In genomic region chr16:56502134-56502533, GRCm38 (mm10) we compare ENCODE assay signal across 13 mouse cellular contexts.
"Had no signal": no experiment of that assay in that cellular context is flagged by ENCODE, and none has a peak within 500 bp of the region (broad histone marks: within the 10 kb centered on the region; RNA-seq: fewer than 3 reads in every experiment).

No protein-coding gene starts in this region.

- H3K9me3 ChIP-seq: kidney, embryonic 15.5 days; limb, embryonic 13.5 days; midbrain, embryonic 10.5 days; midbrain, embryonic 15.5 days; neural tube, embryonic 12.5 days had no signal

- H3K36me3 ChIP-seq: kidney, embryonic 15.5 days; limb, embryonic 13.5 days; midbrain, embryonic 10.5 days; midbrain, embryonic 15.5 days; neural tube, embryonic 12.5 days had no signal

- H3K4me3 ChIP-seq: kidney, embryonic 15.5 days; limb, embryonic 13.5 days; midbrain, embryonic 10.5 days; midbrain, embryonic 15.5 days; neural tube, embryonic 12.5 days had no signal

- ATAC-seq: midbrain, embryonic 15.5 days had no signal

- H3K4me1 ChIP-seq: limb, embryonic 13.5 days; midbrain, embryonic 10.5 days; midbrain, embryonic 15.5 days; neural tube, embryonic 12.5 days had no signal

- H3K27ac ChIP-seq: kidney, embryonic 15.5 days; limb, embryonic 13.5 days; liver, embryonic 14.5 days; midbrain, embryonic 10.5 days; midbrain, embryonic 15.5 days; neural tube, embryonic 12.5 days had no signal

- DNase-seq: left cerebral cortex, postnatal 4 days; lung, adult 2 months; retina, postnatal 1 day; right cerebral cortex, postnatal 4 days; spleen, adult 18-20 months; thymus, adult 18-20 months; thymus, postnatal 14 days had no signal

- H3K9ac ChIP-seq: kidney, embryonic 15.5 days; limb, embryonic 13.5 days; liver, embryonic 14.5 days; midbrain, embryonic 15.5 days; neural tube, embryonic 12.5 days had no signal

- H3K27me3 ChIP-seq: kidney, embryonic 15.5 days; limb, embryonic 13.5 days; midbrain, embryonic 15.5 days; neural tube, embryonic 12.5 days had no signal

- H3K4me2 ChIP-seq: kidney, embryonic 15.5 days; limb, embryonic 13.5 days; midbrain, embryonic 15.5 days; neural tube, embryonic 12.5 days had no signal
